Mouse (Mus musculus) 3T3-L1 (cell line): ENCODE measurements around the gene Morc4.
A peak's percentile ranks its signal among the peaks of the same experiment; 100 is the strongest.

Experiments used
- DNase-seq: peaks from one replicate; pipeline ENCODE4 v3.0.0-alpha.2; 2015; ENCODE audit warnings: low read depth, low spot score

Morc4 gene

DNA sequence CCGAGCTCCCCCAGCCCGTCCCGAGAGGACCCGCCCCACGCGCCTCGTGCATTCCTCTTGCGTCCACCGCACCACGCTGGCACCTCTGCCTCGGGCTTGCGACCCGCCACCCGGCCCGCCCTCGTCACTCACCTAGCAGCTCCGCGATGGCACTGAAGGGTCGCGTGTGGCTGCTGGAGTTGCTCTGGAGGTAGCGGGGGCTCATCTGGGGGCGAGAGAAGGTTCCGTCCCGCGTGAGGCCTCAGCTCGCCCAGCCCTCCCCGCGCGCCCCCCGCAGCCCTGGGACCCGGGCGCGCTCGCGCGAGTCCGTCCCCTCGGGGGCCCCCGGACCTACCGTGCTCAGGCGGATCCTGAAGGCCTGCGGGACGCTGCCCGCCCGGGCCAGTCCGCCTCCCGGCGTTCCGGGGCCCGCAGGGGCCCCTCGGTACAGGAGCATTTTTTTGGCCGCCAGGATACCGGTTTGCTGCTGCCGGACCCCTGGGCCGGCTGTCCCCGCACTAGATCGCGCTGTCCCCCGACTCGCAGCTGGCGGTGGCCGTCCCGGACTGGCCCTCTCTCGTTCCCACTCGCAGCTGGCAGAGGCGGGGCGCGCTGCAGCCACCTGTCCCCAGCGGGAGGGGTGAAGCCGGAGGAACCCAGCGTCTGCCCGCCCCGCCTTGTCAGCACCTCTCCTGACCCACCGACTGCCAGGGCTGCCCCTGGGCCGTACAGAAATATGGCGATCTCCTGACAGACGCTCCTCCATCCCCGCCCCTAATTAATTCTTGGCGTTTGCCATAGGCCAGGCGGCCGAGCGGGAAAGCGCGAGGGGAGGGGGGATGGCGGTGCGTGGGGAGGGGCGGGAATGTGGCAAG is at the start of gene Morc4:
Gene Morc4 (minus strand): TSS at position 740 of the 854 bp plus-strand sequence.
- DNase-seq, result peak; percentile 6

DNA sequence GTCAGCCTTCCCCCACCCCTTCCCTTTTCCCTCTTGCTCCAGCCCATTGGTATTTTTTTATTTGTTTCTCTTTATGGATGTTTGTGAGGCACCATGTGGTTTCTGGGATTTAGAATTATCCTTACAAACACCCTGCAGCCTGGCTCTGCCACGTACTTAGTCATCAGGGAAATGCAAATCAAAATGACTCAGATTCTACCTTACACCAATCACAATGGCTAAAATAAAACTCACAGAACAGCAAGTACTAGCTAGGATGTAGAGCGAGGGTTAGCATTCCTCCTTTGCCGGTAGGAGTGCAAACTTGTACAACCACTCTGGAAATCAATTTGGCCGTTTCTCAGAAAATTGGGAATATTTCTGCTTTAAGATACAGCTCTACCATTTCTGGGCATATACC is 49.1 kb upstream of the Morc4 start:
- peak; percentile 52 for DNase-seq

DNA sequence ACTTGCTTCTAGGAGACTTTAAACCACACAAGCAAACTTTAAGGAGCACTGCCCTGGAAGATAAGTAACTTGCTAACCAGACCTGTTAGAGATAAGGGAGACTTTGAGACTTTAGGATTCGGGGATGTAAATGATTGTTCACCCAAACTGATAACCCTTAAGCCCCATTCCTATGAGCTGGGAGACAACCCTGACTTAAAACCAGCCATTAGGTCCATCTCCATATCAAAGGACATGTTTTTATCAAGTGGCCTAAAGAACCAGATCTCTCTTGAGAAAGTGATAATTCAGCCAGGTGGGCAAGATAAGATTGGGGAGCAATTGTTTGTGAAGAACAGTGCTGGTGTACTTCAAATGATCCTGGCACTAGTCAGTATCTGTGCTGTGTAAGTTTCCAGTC is 19.9 kb upstream of the Morc4 start:
- no peak for DNase-seq

DNA sequence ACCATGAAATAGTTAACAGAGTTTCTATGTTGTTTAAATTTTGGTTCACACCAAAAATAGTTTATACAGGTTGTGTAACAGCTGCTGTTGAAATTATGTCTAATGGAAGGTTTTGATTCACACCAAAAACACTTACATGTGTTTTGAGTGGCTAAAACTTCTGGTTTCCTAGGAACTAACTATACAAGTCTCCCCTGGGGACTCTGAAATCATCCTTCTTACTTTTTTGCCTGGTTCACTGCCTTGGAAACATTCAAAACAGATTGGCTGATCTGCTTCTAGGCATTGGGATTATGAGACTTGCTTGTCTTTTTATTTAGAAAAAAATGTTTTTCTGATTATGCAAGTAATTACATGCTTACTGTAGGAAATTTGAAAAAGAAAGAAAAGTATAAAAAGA is 11.7 kb upstream of the Morc4 start:
- no peak for DNase-seq

DNA sequence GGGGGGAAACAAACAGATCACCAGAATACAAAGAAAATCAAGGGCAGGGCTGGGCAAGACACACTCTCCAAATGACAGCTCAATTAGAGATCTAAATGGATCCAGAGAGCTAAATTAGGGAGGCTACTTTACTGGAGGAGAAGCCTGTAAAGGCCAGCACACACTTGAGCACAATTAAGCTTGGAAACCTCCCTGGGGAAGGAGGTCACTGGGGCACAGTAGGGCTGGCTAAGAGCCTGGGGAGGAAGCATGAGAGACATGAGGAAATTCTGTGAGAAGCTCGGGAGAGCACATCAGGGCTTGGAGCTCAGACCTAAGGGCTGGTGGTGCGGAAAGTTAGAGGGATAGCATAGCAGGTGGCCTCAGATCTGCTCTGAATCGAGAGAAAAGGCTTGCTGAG is 6.5 kb upstream of the Morc4 start:
- DNase-seq, result no peak

DNA sequence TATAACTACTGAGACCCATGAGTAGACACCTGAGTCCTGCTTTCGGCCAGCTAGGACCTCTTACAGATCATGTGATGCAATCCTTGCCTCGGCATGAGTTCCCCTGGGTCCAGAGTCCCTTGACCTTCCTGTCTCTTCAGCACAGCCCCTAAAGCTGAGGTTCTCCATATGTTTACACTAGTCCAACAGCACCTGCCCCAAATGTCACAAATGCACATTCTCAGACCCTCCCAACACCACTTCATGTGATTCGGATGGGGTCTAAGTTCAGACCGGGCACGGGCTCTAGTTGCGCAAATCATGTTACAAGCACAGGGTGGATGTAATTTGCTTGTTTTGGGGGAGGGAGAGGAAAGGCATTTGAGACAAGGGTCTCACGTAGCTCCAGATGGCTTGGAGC is 5.6 kb upstream of the Morc4 start:
- DNase-seq, result no peak

DNA sequence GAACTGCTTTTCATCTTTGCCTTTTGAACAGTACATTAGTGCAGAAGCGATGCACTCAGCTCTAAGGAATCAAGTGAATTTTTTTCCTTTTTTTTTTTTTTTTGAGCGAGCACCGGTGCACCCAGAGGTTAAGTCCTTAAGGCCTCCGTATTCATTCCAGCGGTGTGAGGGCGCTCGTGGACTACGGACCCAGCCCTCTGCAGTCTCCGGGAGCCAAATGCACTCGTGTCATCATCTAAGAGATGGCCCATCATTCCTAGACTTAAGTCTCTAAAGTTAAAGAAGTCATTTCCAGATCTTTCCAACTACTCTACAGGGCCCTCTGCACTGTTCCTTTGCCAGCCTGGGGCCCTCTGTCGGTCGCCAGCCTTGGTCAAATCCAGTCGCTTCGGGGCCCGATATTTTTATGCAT is 1.2 kb downstream of the Morc4 start:
- peak; percentile 10 for DNase-seq

DNA sequence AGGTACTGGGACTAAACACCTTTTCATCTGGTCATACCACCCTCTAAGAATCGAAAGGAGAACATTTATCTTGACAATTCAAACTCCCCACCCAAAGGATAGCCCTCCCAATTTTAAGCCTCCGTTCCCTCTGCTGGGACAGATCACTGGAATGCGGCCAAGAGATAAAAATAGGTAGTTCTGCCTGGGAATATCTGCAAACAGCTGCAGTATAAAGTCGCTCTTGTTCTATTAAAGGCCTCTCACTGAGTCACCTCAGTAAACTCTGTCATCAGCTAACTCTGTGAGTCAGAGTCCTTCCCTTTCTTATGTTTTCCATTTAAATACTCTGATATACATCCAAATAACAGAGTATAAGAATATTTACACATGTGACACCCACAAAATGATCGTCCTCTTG is 12.1 kb downstream of the Morc4 start:
- DNase-seq, result peak; percentile 45

DNA sequence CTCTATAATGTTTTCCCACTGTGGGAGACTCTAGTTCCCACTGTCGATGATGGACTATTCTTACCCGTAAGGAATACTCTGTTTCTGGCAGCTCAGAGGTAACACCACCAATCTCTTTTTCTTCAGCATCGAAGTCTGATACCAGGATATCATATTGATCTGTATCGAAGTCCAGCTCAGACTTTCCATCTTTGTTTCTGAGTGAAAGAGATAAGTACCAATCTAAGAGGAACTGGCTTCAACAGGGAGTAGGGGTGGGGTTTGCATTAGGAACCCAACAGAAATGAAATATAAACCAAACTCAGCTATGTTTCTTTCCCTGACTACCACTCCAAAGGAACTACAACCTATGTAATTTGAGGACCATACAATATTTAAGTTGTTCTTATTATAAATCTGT is 16.7 kb downstream of the Morc4 start:
- no peak for DNase-seq

DNA sequence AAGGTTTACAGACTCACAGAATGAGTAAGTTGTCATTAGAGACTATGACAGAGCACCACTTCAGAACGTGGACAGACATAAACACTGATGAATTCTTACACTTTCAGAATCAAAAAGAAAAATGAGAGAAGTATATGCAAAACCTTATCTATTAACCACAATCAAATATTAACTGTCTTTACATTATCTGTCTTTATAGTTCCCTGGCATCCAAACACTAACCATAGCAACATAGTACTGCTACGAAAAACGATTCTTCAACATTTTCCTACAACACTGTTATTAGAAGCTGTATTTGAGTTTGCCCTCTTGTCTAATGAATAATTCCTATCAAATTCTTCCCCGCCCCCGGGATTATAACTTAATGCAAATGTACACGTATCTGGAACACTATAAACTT is 30.4 kb downstream of the Morc4 start:
- no peak for DNase-seq

DNA sequence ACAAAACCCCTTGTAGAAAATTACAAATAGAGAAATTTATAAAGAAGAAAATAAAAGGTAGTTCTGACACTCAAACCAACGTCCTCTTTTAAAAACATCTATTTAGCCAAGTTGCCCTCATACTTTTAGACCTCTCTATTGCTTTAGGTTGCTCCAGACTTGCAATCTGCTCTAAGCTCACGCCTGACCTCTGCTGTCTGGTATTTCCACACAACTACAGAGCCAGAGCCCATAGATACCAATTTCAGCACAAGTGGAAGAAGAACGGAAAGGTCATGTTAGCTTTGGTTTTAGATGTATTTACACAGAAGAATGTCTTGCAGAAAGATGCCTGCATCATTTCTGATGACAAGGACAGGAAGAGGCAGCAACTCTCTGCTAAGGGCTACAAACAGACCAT is 32.4 kb downstream of the Morc4 start:
- peak; percentile 32 for DNase-seq

DNA sequence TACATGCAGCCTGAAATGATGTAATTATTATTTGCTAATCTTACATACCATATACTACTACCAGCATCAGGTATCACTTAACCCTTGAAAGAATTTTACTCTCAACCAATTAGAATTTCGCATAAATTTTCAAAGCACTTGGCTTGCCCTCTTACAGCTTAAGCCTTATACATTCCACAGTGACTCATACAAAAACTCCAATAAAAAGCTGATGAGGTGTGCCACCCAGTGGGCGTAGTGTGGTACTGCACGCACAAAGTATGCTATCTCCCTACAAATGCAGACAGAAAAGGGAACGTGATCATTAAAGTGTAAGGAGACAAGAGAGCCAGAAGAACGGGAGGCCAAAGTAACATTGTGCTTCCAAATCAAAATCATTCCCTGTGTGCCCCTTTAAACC is 39.0 kb downstream of the Morc4 start:
- DNase-seq, result peak; percentile 80

DNA sequence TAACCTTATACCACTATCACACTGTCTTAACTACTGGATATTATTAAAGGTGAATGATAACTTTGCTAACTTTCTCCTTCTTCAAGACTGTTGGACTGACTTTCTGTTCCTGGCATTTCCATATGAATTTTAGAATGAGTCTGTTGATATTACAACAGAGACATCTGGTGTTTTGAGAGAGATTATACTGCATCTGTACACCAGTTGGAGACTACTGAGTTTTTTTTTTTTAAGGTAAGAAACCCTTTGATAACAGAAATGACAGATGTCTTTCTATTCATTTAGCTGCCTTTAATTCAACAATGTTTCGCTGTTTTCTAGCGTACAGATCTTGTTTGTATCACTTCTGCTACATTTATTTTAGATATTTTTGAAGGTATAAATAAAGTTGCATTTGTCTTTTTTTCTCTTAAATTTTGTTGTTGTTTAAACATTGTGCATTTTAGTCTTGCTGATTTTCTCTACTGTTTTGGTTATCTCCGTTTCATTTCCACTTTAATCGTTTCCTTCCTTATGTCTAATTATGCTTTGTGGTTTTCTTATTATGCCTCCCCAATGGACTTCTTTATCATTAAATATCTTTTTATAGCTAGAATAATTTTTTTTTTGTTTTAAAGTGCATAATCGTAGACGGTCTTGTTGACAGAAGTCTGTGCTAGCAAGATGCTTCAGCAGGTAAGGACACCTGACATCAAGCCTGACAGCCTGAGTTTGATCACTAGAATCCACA is 42.9 kb downstream of the Morc4 start:
- DNase-seq, result no peak

DNA sequence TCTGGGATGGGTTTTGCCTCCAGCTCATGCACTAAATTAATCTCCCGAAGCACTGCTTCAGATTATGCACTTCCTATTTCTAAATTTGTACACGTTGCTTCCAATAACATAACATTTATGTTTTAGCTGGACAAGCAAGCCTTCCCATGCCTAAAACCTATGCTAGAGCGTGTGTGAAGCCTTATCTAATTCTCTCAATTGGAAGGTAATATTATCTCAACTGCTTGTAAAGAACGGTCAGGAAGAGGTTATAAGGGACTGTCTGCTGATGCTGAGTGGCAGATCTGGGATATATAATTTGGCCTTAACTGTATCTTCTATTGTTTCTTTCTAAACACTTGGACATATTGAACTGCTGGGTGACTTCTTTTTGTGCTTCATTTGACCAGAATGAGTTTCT is 44.6 kb downstream of the Morc4 start:
- no peak for DNase-seq

DNA sequence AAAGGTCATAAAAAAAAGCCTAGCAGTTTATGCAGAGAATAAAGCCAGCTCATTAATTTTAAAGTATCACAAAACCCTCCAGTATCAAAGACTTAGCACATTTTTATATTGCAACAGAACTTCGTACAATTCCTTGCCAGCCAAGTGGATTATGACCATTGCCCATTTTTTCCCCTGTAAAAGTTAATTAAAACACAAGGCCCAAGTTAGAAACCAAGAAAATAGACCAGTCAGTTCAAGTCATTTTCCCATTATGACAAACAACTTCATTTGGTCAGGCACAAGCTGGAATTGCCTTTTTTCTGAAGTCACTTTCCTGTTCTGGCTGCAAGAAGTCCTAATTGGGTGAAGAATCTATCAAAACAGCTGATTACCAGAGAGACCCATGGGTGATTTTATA is 46.1 kb downstream of the Morc4 start:
- DNase-seq, result no peak

DNA sequence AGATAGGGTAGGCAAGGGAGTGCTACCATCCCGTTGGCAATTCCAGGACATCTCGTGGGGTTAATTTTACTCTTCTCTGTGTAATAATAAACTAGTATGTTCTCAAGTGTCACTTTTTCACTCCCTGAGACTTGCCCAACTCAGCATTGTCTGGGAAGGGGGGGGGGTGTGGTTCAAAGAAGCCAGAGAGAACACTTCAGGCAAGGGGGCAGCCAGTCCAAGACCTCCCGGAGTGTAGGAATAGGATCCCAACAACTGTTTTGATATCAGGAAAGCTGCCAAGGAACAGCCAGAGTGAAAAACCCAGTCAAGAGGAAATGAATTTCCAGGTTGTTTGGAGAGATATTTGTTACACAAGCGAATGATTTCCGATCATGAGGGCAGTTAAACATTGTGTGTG is 56.3 kb downstream of the Morc4 start:
- no peak for DNase-seq

DNA sequence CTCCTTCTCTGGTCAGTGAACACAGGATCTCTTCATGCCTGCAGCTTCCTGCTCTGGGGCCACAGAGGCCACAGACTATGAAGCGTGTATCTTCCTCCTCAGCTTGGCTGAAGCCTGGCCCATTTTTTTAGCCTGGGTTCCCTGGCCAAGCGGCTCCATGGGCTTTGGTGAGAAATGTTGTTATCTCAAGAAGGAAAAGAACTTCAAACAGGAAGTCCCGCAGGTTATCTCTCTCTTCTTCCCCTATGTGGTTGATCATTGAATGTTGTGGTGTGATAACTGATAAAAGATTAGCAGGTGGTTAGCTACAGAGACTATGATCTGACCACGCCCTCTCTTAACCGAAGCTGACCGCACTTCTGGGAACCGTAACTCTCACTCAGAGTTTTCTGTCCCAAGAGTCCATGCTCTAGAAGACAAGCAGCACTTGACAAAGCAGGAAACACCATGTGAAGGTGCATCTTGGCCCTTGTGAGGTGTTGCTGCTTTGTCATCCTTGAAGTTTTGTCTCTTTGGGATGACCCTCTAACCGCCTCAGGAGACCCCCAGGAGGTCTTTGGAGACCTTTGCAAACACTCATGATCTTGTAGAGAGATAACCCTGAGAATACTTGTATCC is 57.4 kb downstream of the Morc4 start:
- DNase-seq, result no peak

DNA sequence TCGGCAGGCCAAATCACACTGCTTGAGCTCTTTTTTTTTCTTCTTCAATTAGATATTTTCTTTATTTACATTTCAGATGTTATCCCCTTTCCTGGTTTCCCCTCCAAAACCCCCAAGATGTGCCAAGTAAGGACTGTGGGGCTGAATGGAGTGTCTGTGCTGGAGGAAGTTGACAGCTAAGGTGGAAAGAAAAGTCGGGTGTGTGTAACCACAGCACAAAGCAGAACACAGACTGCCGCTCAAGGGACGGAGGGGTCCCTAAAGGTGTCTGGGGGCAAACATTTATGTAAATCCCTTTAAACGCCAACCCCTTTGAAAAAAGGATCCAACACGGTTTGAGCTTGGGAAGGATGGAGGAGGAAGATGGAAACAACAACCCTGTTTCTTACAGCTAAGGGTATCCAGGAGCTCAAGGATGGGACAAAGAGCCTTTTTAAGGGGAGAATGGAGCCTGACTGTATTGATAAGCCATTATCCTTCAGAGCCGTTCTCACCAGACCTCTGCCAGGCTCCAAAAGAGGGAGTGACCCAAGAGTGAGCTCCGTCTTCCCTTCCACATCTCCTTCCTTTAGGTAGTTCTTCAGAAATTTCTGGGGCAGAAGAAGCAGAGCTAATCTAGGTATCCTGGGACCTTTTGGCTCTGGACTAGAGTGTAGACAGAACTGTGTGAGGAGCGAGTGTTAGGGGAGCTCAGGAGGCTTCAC is 58.0 kb downstream of the Morc4 start:
- DNase-seq, result no peak

DNA sequence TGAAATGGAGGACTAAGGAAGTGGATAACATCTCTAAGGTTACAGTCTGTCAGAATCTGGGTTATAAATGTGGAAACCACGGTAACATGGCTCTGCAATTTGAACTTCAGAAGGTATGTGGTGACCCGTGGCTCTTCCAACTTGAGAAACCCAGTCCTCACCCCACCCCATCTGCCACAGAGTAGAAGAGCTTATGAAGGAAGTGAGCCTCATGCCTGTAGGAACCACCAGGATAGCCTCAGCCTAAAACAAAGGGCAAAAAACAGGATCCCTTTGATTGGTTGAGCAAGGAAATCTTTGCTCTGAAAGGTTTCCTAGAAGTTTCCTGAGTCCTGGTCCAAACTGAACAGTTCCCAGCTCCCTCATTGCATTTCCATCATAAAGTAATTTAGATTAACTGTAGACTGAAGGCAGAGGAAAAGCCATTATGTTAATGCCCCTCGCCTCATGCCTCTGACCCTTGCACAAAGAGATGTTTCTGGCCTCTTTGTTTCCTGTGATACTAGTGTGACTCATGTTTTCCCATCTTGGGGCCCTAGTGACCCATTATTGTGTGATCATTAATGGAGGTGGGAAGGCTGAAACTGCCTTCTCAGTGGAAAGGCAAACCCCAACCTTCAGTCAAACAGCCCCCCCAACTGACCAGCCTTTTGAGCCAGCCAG is 58.7 kb downstream of the Morc4 start:
- peak; percentile 37 for DNase-seq

DNA sequence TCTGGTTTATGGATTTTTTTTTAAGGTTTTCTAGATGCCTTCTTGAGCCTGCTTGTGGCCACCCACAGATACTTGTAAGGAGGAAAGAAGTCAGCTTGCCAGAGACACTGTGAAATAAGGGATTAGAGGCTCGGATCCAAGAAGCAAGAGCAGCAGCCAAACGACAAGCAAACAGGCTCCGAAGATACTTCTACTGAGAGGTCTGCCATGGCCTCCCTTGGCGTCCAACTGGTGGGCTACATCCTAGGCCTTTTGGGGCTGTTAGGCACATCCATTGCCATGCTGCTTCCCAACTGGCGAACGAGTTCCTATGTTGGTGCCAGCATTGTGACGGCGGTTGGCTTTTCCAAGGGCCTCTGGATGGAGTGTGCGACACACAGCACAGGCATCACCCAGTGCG is 63.0 kb downstream of the Morc4 start:
- no peak for DNase-seq

DNA sequence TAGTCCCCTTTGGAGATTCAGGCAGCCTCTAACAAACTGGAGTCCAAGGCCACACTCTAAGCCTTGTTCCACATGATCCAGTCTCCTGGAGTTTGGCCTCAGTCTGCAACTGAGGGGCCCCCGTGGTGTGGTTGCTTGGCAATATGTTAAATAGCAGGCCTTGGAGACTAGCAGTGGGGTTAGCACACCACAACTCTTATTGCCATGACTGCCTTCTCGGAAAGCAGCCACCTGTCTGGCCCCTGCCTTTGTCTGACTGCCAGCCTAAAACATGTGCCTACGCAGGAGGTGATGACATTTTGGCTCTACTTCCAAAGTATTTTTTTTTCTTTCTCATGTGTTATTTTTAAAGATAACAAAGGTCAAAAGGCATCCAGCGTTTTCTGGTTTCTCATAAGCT is 63.4 kb downstream of the Morc4 start:
- no peak for DNase-seq

DNA sequence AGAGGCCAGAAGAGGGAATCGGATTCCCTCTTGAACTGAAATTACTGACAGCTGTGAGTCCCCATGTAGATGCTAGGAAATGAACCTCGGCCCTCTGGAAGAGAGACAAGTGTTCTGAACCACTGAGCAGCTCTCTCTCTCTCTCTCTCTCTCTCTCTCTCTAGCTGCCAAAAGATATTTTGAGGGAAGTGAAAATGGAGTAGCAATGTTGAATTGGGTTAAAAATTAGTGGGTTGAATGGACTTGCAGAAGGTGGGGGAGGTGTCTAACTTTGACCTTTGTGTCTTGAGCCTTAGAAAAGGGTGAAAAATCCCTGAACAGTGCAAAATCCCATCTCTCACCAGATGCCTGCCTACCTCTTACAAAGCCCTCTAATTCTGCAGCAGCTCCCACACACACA is 64.1 kb downstream of the Morc4 start:
- DNase-seq, result no peak
